ENCODE assay signal across 12 mouse cellular contexts in genomic region chr12:81105721-81106633, GRCm38 (mm10).
A peak's percentile ranks its signal among the peaks of the same experiment; 100 is the strongest.
DNase-seq lines count a peak whose midpoint lies in the region; ATAC-seq lines count a peak whose summit lies in the region.
"Had no signal": no experiment of that assay in that cellular context is flagged by ENCODE, and none has a peak within 500 bp of the region (broad histone marks: within the 10 kb centered on the region; RNA-seq: fewer than 3 reads in every experiment).

No protein-coding gene starts in this region.

- no peak overlapping the region for H3K9ac ChIP-seq in forebrain, embryonic 11.5 days (ENCODE audit: low read length)
- H3K9ac ChIP-seq: liver, embryonic 13.5 days had no signal

- H3K9me3 ChIP-seq in forebrain, embryonic 10.5 days = no peaks in the 10 kb centered on the region
- no peaks in the 10 kb centered on the region for H3K9me3 ChIP-seq in forebrain, embryonic 11.5 days (ENCODE audit: control insufficient read depth, low read length)
- H3K9me3 ChIP-seq: liver, embryonic 13.5 days had no signal

- no peaks in the 10 kb centered on the region for H3K27me3 ChIP-seq in forebrain, embryonic 10.5 days (ENCODE audit: poor library complexity, severe bottlenecking)
- H3K27me3 ChIP-seq in forebrain, embryonic 11.5 days (ENCODE audit: control insufficient read depth, insufficient read depth, low read length) = no peaks in the 10 kb centered on the region
- H3K27me3 ChIP-seq: liver, embryonic 13.5 days had no signal

- H3K4me1 ChIP-seq in forebrain, embryonic 10.5 days = peaks cover 27% of the 10 kb centered on the region
- peaks cover 2% of the 10 kb centered on the region; the same call in 1 of the 2 replicates for H3K4me1 ChIP-seq in forebrain, embryonic 11.5 days (replicated peaks; ENCODE audit: control insufficient read depth, insufficient read depth, low read length)

- no peak overlapping the region for H3K4me2 ChIP-seq in forebrain, embryonic 11.5 days (ENCODE audit: low read depth, low read length, severe bottlenecking)
- H3K4me2 ChIP-seq: liver, embryonic 13.5 days had no signal

- intact Hi-C loops in heart, postnatal 25 days (cut with DNase I) = no loop called here

- H3K27ac ChIP-seq in forebrain, embryonic 10.5 days = no peak overlapping the region
- H3K27ac ChIP-seq in forebrain, embryonic 11.5 days (ENCODE audit: low read depth, low read length) = no peak overlapping the region
- H3K27ac ChIP-seq: kidney, postnatal 0 days; liver, embryonic 13.5 days had no signal

- 0 out of 2 replicates have a peak, but pooled peaks cover 5% of the 10 kb centered on the region for H3K36me3 ChIP-seq in forebrain, embryonic 10.5 days (replicated peaks)
- H3K36me3 ChIP-seq in forebrain, embryonic 11.5 days (ENCODE audit: control insufficient read depth, insufficient read depth, low read length) = no peaks in the 10 kb centered on the region
- H3K36me3 ChIP-seq: liver, embryonic 13.5 days had no signal

- H3K4me3 ChIP-seq in forebrain, embryonic 10.5 days = no peak overlapping the region
- H3K4me3 ChIP-seq in forebrain, embryonic 11.5 days (ENCODE audit: low read depth, low read length) = no peak overlapping the region
- H3K4me3 ChIP-seq: erythroblast, embryonic 14.5 days; liver, embryonic 13.5 days; myocyte had no signal

- DNase-seq in forebrain, embryonic 10.5 days (ENCODE audit: extremely low spot score, low spot score) = peak; percentile 8
- DNase-seq in forebrain, embryonic 11.5 days (ENCODE audit: low spot score) = no peak
- DNase-seq in right cerebral cortex, postnatal 14 days = peak; percentile 19
- DNase-seq in right cerebral cortex, adult 2 months (ENCODE audit: low spot score in 2 of 2) = no peak
- peak; percentile 15 for DNase-seq in heart, postnatal 25 days (ENCODE audit: low spot score)
- DNase-seq in right cerebral cortex, postnatal 4 days = peak; percentile 60
- DNase-seq in spleen, postnatal 10 days (ENCODE audit: low spot score in 2 of 2) = no peak
- DNase-seq: liver, embryonic 13.5 days had no signal

- no peak for ATAC-seq in forebrain, embryonic 11.5 days (replicated peaks; ENCODE audit: low FRiP score)
- no peak for ATAC-seq in megakaryocyte, adult 5-6 weeks (ENCODE audit: poor library complexity, severe bottlenecking)

- WGBS in forebrain, embryonic 10.5 days = 93% methylated on average over 12 of the region's 12 CpGs
- 91% methylated on average over 12 of the region's 12 CpGs for WGBS in forebrain, embryonic 11.5 days

Comparison
In these comparisons a context has a peak if more than half of its experiments do, and no peak if none do; other contexts are left out.
1. DNase-seq: peak in forebrain, embryonic 10.5 days (single experiment), right cerebral cortex, postnatal 14 days (single experiment), heart, postnatal 25 days (single experiment) and right cerebral cortex, postnatal 4 days (single experiment); none in forebrain, embryonic 11.5 days (single experiment), right cerebral cortex, adult 2 months (0 of 2) and spleen, postnatal 10 days (0 of 2).